Mouse (Mus musculus) neural tube, embryonic 13.5 days (tissue): ENCODE measurements at regions not wholly inside any gene's neighbourhood (a gene's known extent, or its start where the extent isn't known, plus 50 kb on each side); places are given as distances from the start of the nearest gene placed in this dataset.

Source experiments
- ATAC-seq: fragments of 200-750 bp; cut with Nextera tagmentation; 2 replicates; pipeline ENCODE4 v1.8.0; 2017; ENCODE audit warnings: low read depth, mild to moderate bottlenecking, moderate TSS enrichment, moderate library complexity
- H3K27ac ChIP-seq: fragments of 300-500 bp; sonication (generic); replicated peaks from 2 replicates; pipeline ENCODE4 v1.5.1; 2015; ENCODE audit warnings: moderate library complexity, mild to moderate bottlenecking, inconsistent platforms
- H3K27me3 ChIP-seq: fragments of 300-500 bp; sonication (generic); 2 replicates; pipeline ENCODE4 v1.6.1; 2015; ENCODE audit warnings: mild to moderate bottlenecking, inconsistent platforms
- H3K36me3 ChIP-seq: fragments of 300-500 bp; sonication (generic); 2 replicates; pipeline ENCODE4 v1.6.1; 2015; ENCODE audit warnings: mild to moderate bottlenecking, inconsistent platforms
- H3K4me1 ChIP-seq: fragments of 300-500 bp; sonication (generic); replicated peaks from 2 replicates; pipeline ENCODE4 v1.6.1; 2015; ENCODE audit warnings: inconsistent platforms
- H3K4me2 ChIP-seq: fragments of 300-500 bp; sonication (generic); 2 replicates; pipeline ENCODE4 v1.6.1; 2015; ENCODE audit warnings: inconsistent platforms, mild to moderate bottlenecking, moderate library complexity
- H3K4me3 ChIP-seq: fragments of 300-500 bp; sonication (generic); 2 replicates; pipeline ENCODE4 v1.5.1; 2015; ENCODE audit warnings: mild to moderate bottlenecking, inconsistent platforms
- H3K9ac ChIP-seq: fragments of 300-500 bp; sonication (generic); 2 replicates; pipeline ENCODE4 v1.6.1; 2015; ENCODE audit warnings: moderate library complexity, mild to moderate bottlenecking, inconsistent platforms
- H3K9me3 ChIP-seq: fragments of 300-500 bp; sonication (generic); 2 replicates; pipeline ENCODE4 v1.6.1; 2016; ENCODE audit warnings: inconsistent platforms
- WGBS: fragments of 180-500 bp; shearing (Covaris S2); methylation state at CpG from one replicate; pipeline ENCODE4 v1.1.7; 2015; 5-methylcytosine and 5-hydroxymethylcytosine counted together

DNA sequence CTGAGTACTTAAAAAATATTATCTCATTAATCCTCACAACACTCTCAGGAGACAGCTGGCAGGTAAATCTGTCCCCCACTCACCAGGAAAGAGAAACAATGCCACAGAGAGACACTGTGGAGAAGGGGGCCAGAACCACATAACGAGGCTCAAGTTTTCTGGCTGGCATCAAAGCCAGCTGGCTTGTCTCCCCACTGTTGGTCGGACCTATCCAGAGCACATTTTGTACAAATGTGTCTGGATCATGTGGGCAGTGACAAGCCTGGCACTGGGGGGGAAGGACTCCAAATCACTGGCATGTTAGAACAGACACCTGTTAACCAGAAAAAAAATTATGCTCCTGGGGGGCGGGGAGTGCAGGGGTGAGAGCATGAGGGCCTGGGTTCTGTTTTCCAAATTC is 179.4 kb downstream of the 3110018I06Rik start:
- no peak for ATAC-seq
- Histone ChIP-seq H3K4me3 (no peak overlapping the region), H3K27ac (no peak overlapping the region), H3K4me1 (0 out of 2 replicates have a peak, but pooled peaks cover 6% of the 10 kb centered on the region), H3K4me2 (no peak overlapping the region), H3K9ac (no peak overlapping the region), H3K27me3 (no peaks in the 10 kb centered on the region), H3K9me3 (no peaks in the 10 kb centered on the region), H3K36me3 (no peaks in the 10 kb centered on the region)
- WGBS = 87% methylated on average over 3 of the region's 3 CpGs

DNA sequence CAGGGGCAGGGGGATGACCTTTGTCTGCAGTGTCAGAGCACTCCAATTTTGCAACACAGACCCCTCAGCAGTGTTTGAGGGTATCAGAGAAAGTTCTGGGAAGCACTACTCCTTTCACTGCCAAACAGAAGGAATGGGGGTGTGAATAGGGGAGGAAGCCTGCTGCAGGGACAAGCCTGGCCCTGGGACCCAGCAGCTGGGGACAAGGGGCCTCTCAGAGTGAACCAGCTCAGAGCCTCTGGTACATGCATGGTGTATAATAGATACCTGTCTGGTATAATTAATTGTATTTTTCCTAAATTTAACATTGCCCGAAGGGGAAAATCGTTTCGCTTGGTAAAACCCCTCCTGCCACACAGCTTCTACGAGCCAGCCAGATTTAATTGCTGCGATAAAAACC is 180.6 kb downstream of the 3110018I06Rik start:
- Histone ChIP-seq H3K9me3 (no peaks in the 10 kb centered on the region), H3K4me2 (no peak overlapping the region), H3K9ac (no peak overlapping the region), H3K27ac (no peak overlapping the region), H3K4me3 (no peak overlapping the region), H3K27me3 (no peaks in the 10 kb centered on the region), H3K36me3 (no peaks in the 10 kb centered on the region), H3K4me1 (0 out of 2 replicates have a peak, but pooled peaks cover 6% of the 10 kb centered on the region)
- 49% methylated on average over 5 of the region's 5 CpGs for WGBS
- no peak for ATAC-seq

DNA sequence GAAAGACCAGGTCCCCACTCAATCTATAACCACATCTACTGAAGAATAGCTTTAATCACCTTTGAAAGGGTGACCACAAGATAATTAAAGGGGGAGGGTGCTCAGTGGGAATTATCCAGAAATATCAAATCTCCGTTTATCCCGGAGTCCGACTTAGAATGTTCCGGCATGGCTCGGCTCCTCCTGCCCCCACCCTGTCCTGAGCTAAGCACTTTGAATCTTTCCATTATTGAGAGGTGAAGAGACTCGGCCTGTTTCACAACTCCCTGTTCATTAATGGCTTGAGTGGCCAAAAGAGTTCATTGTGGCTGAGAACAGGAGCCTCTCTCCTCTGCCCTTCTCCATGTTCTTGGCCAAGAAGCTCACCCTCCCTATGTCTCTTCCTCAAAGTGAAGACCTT is 181.0 kb downstream of the 3110018I06Rik start:
- no peaks in the 10 kb centered on the region for H3K36me3 ChIP-seq
- ATAC-seq = no peak
- H3K4me2 ChIP-seq = no peak overlapping the region
- no peaks in the 10 kb centered on the region for H3K27me3 ChIP-seq
- 0 out of 2 replicates have a peak, but pooled peaks cover 6% of the 10 kb centered on the region for H3K4me1 ChIP-seq
- no peak overlapping the region for H3K9ac ChIP-seq
- H3K9me3 ChIP-seq = no peaks in the 10 kb centered on the region
- WGBS = 78% methylated on average over 6 of the region's 6 CpGs
- no peak overlapping the region for H3K4me3 ChIP-seq
- no peak overlapping the region for H3K27ac ChIP-seq

DNA sequence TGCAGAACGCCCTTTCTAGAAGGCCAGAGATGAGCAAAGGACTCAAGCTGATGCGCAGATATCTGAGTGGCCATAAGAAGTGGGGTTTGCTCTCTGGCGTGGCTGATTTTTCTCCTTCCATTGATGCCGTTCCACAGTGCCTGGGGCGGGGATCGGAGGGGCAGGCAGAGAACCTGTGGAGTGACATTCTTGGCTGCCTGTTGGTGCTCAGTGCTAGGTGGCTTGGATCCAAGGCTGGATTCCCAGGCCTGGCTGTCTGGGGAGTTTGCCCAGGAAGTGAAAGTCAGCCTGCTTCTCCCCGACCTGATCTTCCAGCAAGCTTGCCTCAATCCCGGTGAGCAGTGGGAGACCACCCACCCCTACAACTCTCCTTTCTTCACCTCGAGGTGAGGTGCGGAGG is 181.5 kb downstream of the 3110018I06Rik start:
- Histone ChIP-seq H3K4me1 (0 out of 2 replicates have a peak, but pooled peaks cover 6% of the 10 kb centered on the region), H3K4me3 (no peak overlapping the region), H3K27ac (no peak overlapping the region), H3K27me3 (no peaks in the 10 kb centered on the region), H3K4me2 (no peak overlapping the region), H3K9me3 (no peaks in the 10 kb centered on the region), H3K9ac (no peak overlapping the region), H3K36me3 (no peaks in the 10 kb centered on the region)
- ATAC-seq = no peak
- WGBS = 86% methylated on average over 10 of the region's 10 CpGs

- Histone ChIP-seq H3K4me2 (no peak overlapping the region), H3K27ac (no peak overlapping the region), H3K27me3 (no peaks in the 10 kb centered on the region), H3K4me3 (no peak overlapping the region), H3K36me3 (no peaks in the 10 kb centered on the region), H3K4me1 (no peaks in the 10 kb centered on the region), H3K9ac (no peak overlapping the region), H3K9me3 (no peaks in the 10 kb centered on the region)
- ATAC-seq = no peak
- WGBS = 40% methylated on average over 7 of the region's 7 CpGs
These were observed 188.6 kb downstream of the 3110018I06Rik start for GRCm38 (mm10) chr12:107677076-107677475.

DNA sequence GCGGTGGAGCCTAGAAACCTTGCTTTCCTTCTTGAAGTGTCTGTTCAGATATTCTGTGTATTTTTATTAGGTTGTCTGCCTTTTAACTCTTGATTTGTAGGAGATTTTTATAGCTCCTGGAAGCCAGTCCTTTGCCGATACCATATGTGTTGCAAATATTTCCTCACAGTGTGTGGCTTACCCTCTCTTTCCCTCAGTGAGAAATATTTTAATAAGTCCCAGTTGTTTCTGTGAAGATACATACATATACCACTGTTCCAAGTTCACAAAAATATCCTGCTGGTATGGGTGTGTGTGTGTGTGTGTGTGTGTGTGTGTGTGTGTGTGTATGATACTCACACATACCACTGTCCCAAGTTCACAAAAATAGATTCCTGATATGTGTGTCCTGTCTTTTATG is 199.0 kb downstream of the 3110018I06Rik start:
- Histone ChIP-seq H3K4me2 (no peak overlapping the region), H3K4me1 (peaks cover 16% of the 10 kb centered on the region; the same call in 1 of the 2 replicates), H3K4me3 (no peak overlapping the region), H3K36me3 (no peaks in the 10 kb centered on the region), H3K27ac (no peak overlapping the region), H3K9me3 (no peaks in the 10 kb centered on the region), H3K27me3 (no peaks in the 10 kb centered on the region), H3K9ac (no peak overlapping the region)
- 74% methylated on average over 2 of the region's 2 CpGs for WGBS
- ATAC-seq = no peak

DNA sequence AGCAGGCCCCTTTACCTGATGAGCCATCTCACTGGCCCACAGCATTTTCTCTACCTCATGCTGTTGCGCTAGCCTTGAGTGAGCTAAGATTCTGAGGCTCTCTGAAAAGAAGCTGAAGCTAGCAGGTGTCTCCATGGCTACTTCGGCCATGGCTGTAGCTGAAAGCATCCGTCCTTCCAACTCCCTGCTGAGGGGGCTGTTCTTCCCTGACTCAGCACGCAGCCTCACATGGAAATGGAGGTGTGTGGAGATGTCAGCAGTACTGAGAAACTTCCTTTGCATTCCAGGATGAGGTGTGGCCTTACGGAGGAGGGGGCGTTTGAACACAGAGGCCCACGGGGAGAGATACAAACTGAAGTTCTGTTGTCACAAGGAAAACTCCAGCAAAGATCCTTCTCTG is 201.0 kb downstream of the 3110018I06Rik start:
- Histone ChIP-seq H3K4me2 (no peak overlapping the region), H3K4me1 (peaks cover 26% of the 10 kb centered on the region), H3K9ac (no peak overlapping the region), H3K9me3 (no peaks in the 10 kb centered on the region), H3K27me3 (no peaks in the 10 kb centered on the region), H3K27ac (no peak overlapping the region), H3K4me3 (no peak overlapping the region), H3K36me3 (no peaks in the 10 kb centered on the region)
- WGBS = 65% methylated on average over 7 of the region's 7 CpGs
- no peak for ATAC-seq

DNA sequence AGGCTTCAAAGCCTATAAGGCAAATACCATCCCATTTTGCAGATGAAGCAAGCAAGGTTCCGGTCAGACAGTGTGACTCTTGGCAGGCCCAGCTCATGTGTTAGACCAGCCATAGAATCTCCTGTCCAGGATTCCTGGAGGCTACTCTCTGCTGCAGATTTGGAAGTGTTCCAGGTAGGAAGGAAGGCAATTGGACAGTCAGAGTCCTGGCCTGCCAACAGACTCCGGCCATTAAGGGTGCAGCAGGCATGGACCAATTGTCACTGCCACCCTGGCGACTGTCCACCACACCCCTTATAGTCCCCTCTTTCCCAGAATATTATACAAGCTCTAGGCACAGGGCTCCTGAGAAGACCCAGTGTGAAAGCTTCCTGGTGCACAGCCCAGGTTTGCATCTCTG is 201.6 kb downstream of the 3110018I06Rik start:
- no peak overlapping the region for H3K4me3 ChIP-seq
- H3K27me3 ChIP-seq = no peaks in the 10 kb centered on the region
- no peak for ATAC-seq
- H3K36me3 ChIP-seq = no peaks in the 10 kb centered on the region
- H3K27ac ChIP-seq = no peak overlapping the region
- H3K9me3 ChIP-seq = no peaks in the 10 kb centered on the region
- H3K4me2 ChIP-seq = no peak overlapping the region
- H3K4me1 ChIP-seq = peaks cover 26% of the 10 kb centered on the region
- 85% methylated on average over 3 of the region's 3 CpGs for WGBS
- no peak overlapping the region for H3K9ac ChIP-seq

DNA sequence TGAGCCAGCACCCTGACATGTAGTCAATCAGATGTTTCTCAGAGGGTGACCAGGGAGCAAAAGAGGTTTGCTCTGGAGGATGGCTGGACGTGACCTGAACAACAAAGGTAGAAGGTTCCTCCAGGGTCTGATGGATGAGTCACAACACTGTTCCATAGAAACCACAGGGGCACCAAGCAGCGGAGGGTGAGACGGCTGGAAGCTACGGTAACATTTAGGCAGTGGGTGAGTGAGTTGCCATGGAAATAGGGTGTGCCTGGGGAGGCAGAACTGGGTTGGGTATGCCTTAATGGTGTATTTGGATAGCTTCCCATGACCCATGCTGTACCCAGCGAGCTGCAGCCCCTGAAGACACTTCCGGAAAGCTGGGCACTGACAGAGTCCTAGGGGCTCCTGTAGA is 205.3 kb downstream of the 3110018I06Rik start:
- no peaks in the 10 kb centered on the region for H3K9me3 ChIP-seq
- 54% methylated on average over 6 of the region's 6 CpGs for WGBS
- peaks cover 26% of the 10 kb centered on the region for H3K4me1 ChIP-seq
- H3K9ac ChIP-seq = no peak overlapping the region
- H3K36me3 ChIP-seq = no peaks in the 10 kb centered on the region
- H3K4me2 ChIP-seq = no peak overlapping the region
- H3K27ac ChIP-seq = no peak overlapping the region
- H3K27me3 ChIP-seq = no peaks in the 10 kb centered on the region
- ATAC-seq = peak; percentile 65; the same call in 1 of the 2 replicates
- H3K4me3 ChIP-seq = no peak overlapping the region

DNA sequence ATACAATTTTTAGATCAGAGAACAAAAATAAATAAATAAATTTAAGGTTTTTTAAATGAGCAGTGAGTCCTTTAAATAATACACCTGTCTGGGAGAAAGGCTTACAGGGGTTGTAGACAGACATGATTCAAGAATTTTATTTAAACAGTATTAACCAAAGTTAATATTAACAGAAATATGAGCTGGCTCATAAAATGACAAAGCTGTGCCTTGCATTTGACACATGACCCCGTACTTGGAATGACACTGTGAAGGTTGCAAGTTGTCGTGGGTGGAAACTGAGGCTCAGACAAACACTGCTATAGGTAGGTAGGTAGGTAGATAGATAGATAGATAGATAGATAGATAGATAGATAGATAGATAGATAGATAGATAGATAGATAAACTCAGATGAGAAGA is 206.6 kb downstream of the 3110018I06Rik start:
- no peak overlapping the region for H3K27ac ChIP-seq
- H3K4me3 ChIP-seq = no peak overlapping the region
- H3K9ac ChIP-seq = no peak overlapping the region
- peaks cover 22% of the 10 kb centered on the region for H3K4me1 ChIP-seq
- H3K4me2 ChIP-seq = no peak overlapping the region
- no peak for ATAC-seq
- no peaks in the 10 kb centered on the region for H3K27me3 ChIP-seq
- 90% methylated on average over 2 of the region's 2 CpGs for WGBS
- no peaks in the 10 kb centered on the region for H3K36me3 ChIP-seq
- no peaks in the 10 kb centered on the region for H3K9me3 ChIP-seq

DNA sequence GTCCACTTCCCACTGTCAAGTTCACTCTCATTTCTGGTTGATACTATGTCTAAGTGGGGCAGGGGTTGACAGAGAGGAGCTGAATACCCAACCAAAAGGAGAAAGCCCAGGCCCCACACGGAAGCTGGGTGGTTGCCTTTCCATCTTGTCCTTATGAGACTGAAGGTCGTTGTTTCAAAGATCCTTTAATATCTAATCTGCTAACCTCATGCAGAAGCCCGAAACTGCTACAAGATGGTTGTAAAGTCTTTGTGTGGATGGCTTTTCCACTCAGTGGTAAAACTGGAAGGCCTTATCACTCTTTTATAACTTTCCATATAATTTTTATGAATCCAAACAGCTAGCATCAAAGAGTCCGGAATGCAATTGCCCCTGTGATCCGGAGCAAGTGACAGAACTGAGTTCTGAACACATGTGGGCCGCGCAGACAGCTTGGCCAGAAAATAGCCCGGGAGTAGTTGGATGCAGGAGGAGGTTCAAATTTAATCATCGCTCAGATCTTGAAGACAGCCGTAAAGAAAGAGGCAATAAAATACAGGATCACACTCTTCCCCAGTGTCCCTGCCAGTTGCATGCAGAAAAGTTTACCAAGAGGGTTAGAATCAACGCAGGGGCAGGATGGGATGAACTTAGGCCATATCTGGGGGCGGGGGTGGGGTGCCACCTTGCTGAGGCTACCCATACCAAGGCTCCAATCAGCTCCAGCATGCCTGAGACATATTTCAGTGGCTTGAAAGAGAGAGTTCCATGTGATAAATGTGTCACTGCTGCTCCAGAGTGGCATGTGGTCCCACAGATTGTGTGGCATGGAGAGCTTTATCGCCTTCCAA is 207.2 kb downstream of the 3110018I06Rik start:
- no peak overlapping the region for H3K9ac ChIP-seq
- no peaks in the 10 kb centered on the region for H3K36me3 ChIP-seq
- peaks cover 16% of the 10 kb centered on the region for H3K4me1 ChIP-seq
- no peak overlapping the region for H3K4me2 ChIP-seq
- no peaks in the 10 kb centered on the region for H3K9me3 ChIP-seq
- no peak overlapping the region for H3K27ac ChIP-seq
- ATAC-seq = no peak
- no peak overlapping the region for H3K4me3 ChIP-seq
- WGBS = 91% methylated on average over 13 of the region's 13 CpGs
- no peaks in the 10 kb centered on the region for H3K27me3 ChIP-seq

GRCm38 (mm10) chr12:107700317-107700716 is 211.9 kb downstream of the 3110018I06Rik start:
- Histone ChIP-seq H3K27me3 (no peaks in the 10 kb centered on the region), H3K9me3 (no peaks in the 10 kb centered on the region), H3K4me3 (no peak overlapping the region), H3K4me1 (0 out of 2 replicates have a peak, but pooled peaks cover 3% of the 10 kb centered on the region), H3K27ac (no peak overlapping the region), H3K36me3 (no peaks in the 10 kb centered on the region), H3K9ac (no peak overlapping the region), H3K4me2 (no peak overlapping the region)
- ATAC-seq = no peak
- WGBS = 39% methylated on average over 5 of the region's 5 CpGs
